Mouse (Mus musculus): ENCODE results near the gene Cpeb4. TPM values are rescaled to one million over a fixed set of nuclear protein-coding genes. Genes with fewer than 3 reads are reported as not detected.

The Cpeb4 gene
- polyA plus RNA-seq (2012; rRNA removed): 58.0 and 69.3 TPM in 2 replicates

GRCm38 (mm10) chr11:31871911-31872310 is at the start of gene Cpeb4:
TSS of gene Cpeb4 (plus strand) at chr11:31872211.
- 15% methylated on average over 4 of the region's 4 CpGs for WGBS
- Histone ChIP-seq H3K4me3 (replicated peaks; ENCODE audit: insufficient read depth, low read depth, low read length) (peak within 1 kb of the TSS; percentile 95), H3K27ac (ENCODE audit: insufficient read depth, low read length) (peak within 1 kb of the TSS; percentile 80), H3K4me1 (ENCODE audit: control insufficient read depth, insufficient read depth, low read length) (no peaks in the 10 kb centered on the region), H3K27me3 (ENCODE audit: control insufficient read depth, insufficient read depth, low read length) (no peaks in the 10 kb centered on the region)
- no peak for DNase-seq
- TF ChIP-seq POLR2A (IDR thresholded peaks at IDR 0.05; ENCODE audit: borderline replicate concordance, insufficient read depth, low read length): no peak
- TF ChIP-seq CTCF (IDR thresholded peaks at IDR 0.05; ENCODE audit: borderline replicate concordance, insufficient read depth, low read depth, low read length): no peak

GRCm38 (mm10) chr11:31822556-31822955 is 49.5 kb upstream of the Cpeb4 start:
- no peak for DNase-seq
- TF ChIP-seq POLR2A (IDR thresholded peaks at IDR 0.05; ENCODE audit: borderline replicate concordance, insufficient read depth, low read length) (no peak), CTCF (IDR thresholded peaks at IDR 0.05; ENCODE audit: borderline replicate concordance, insufficient read depth, low read depth, low read length) (no peak)
- Histone ChIP-seq H3K4me3 (replicated peaks; ENCODE audit: insufficient read depth, low read depth, low read length) (no peak overlapping the region), H3K4me1 (ENCODE audit: control insufficient read depth, insufficient read depth, low read length) (peaks cover 24% of the 10 kb centered on the region; the same call in 1 of the 2 replicates), H3K27ac (ENCODE audit: insufficient read depth, low read length) (no peak overlapping the region; the same call in 1 of the 2 replicates), H3K27me3 (ENCODE audit: control insufficient read depth, insufficient read depth, low read length) (no peaks in the 10 kb centered on the region)
- 90% methylated on average over 9 of the region's 9 CpGs for WGBS

GRCm38 (mm10) chr11:31823513-31823912 is 48.5 kb upstream of the Cpeb4 start:
- Histone ChIP-seq H3K27ac (ENCODE audit: insufficient read depth, low read length) (no peak overlapping the region), H3K4me1 (ENCODE audit: control insufficient read depth, insufficient read depth, low read length) (peaks cover 26% of the 10 kb centered on the region; the same call in 1 of the 2 replicates), H3K4me3 (replicated peaks; ENCODE audit: insufficient read depth, low read depth, low read length) (no peak overlapping the region), H3K27me3 (ENCODE audit: control insufficient read depth, insufficient read depth, low read length) (no peaks in the 10 kb centered on the region)
- DNase-seq: no peak
- WGBS: 77% methylated on average over 7 of the region's 7 CpGs
- TF ChIP-seq POLR2A (IDR thresholded peaks at IDR 0.05; ENCODE audit: borderline replicate concordance, insufficient read depth, low read length) (no peak), CTCF (IDR thresholded peaks at IDR 0.05; ENCODE audit: borderline replicate concordance, insufficient read depth, low read depth, low read length) (no peak)

GRCm38 (mm10) chr11:31824504-31825166 is 47.4 kb upstream of the Cpeb4 start:
- peak overlapping the region; percentile 20 for H3K27ac ChIP-seq (ENCODE audit: insufficient read depth, low read length)

GRCm38 (mm10) chr11:31828011-31828770 is 43.8 kb upstream of the Cpeb4 start:
- WGBS: 74% methylated on average over 4 of the region's 4 CpGs
- Histone ChIP-seq H3K27ac (ENCODE audit: insufficient read depth, low read length) (no peak overlapping the region), H3K27me3 (ENCODE audit: control insufficient read depth, insufficient read depth, low read length) (no peaks in the 10 kb centered on the region), H3K4me3 (replicated peaks; ENCODE audit: insufficient read depth, low read depth, low read length) (no peak overlapping the region), H3K4me1 (ENCODE audit: control insufficient read depth, insufficient read depth, low read length) (peaks cover 32% of the 10 kb centered on the region; the same call in 1 of the 2 replicates)
- TF ChIP-seq POLR2A (IDR thresholded peaks at IDR 0.05; ENCODE audit: borderline replicate concordance, insufficient read depth, low read length) (no peak), CTCF (IDR thresholded peaks at IDR 0.05; ENCODE audit: borderline replicate concordance, insufficient read depth, low read depth, low read length) (no peak)
- DNase-seq: peak in 1 of 2 experiments; percentile 31

More at GRCm38 (mm10) chr11:31824504-31825166, 47.4 kb upstream of the Cpeb4 start:
- DNase-seq: peak; percentile 79 to 83
- Histone ChIP-seq H3K27me3 (ENCODE audit: control insufficient read depth, insufficient read depth, low read length) (no peaks in the 10 kb centered on the region), H3K4me3 (replicated peaks; ENCODE audit: insufficient read depth, low read depth, low read length) (no peak overlapping the region), H3K4me1 (ENCODE audit: control insufficient read depth, insufficient read depth, low read length) (peaks cover 26% of the 10 kb centered on the region; the same call in 1 of the 2 replicates)
- 16% methylated on average over 14 of the region's 14 CpGs for WGBS
- TF ChIP-seq CTCF (IDR thresholded peaks at IDR 0.05; ENCODE audit: borderline replicate concordance, insufficient read depth, low read depth, low read length) (no peak), POLR2A (IDR thresholded peaks at IDR 0.05; ENCODE audit: borderline replicate concordance, insufficient read depth, low read length) (no peak)

- Histone ChIP-seq H3K27me3 (ENCODE audit: control insufficient read depth, insufficient read depth, low read length) (no peaks in the 10 kb centered on the region), H3K4me3 (replicated peaks; ENCODE audit: insufficient read depth, low read depth, low read length) (no peak overlapping the region), H3K27ac (ENCODE audit: insufficient read depth, low read length) (no peak overlapping the region), H3K4me1 (ENCODE audit: control insufficient read depth, insufficient read depth, low read length) (peaks cover 28% of the 10 kb centered on the region; the same call in 1 of the 2 replicates)
- no peak for DNase-seq
- TF ChIP-seq CTCF (IDR thresholded peaks at IDR 0.05; ENCODE audit: borderline replicate concordance, insufficient read depth, low read depth, low read length) (no peak), POLR2A (IDR thresholded peaks at IDR 0.05; ENCODE audit: borderline replicate concordance, insufficient read depth, low read length) (no peak)
- WGBS: 94% methylated on average over 2 of the region's 2 CpGs
Observed at GRCm38 (mm10) chr11:31828771-31829072, 43.3 kb upstream of the Cpeb4 start.

- H3K4me3 ChIP-seq (replicated peaks; ENCODE audit: insufficient read depth, low read depth, low read length): no peak overlapping the region
- DNase-seq: peak in 1 of 2 experiments; percentile 36
Observed at GRCm38 (mm10) chr11:31830213-31831151, 41.5 kb upstream of the Cpeb4 start.

More at GRCm38 (mm10) chr11:31830213-31831151, 41.5 kb upstream of the Cpeb4 start:
- 53% methylated on average over 10 of the region's 10 CpGs for WGBS
- Histone ChIP-seq H3K27ac (ENCODE audit: insufficient read depth, low read length) (peak overlapping the region; percentile 27; the same call in 1 of the 2 replicates), H3K4me1 (ENCODE audit: control insufficient read depth, insufficient read depth, low read length) (peaks cover 15% of the 10 kb centered on the region; the same call in 1 of the 2 replicates), H3K27me3 (ENCODE audit: control insufficient read depth, insufficient read depth, low read length) (no peaks in the 10 kb centered on the region)
- no peak for TF ChIP-seq CTCF (IDR thresholded peaks at IDR 0.05; ENCODE audit: borderline replicate concordance, insufficient read depth, low read depth, low read length)
